Mouse (Mus musculus) heart, postnatal 0 days (tissue): ENCODE measurements at regions not wholly inside any gene's neighbourhood (a gene's known extent, or its start where the extent isn't known, plus 50 kb on each side); places are given as distances from the start of the nearest gene placed in this dataset.

Experiments
- ATAC-seq: fragments of 200-750 bp; cut with Nextera tagmentation; 2 replicates; pipeline ENCODE4 v1.8.0; 2017; ENCODE audit warnings: low read depth, moderate number of reproducible peaks, moderate library complexity; ENCODE audit not compliant: insufficient read depth
- DNase-seq: peaks from one replicate; pipeline ENCODE4 v3.0.0-alpha.2; 2016; ENCODE audit warnings: low spot score
- H3K27ac ChIP-seq: fragments of 300-500 bp; sonication (generic); 2 replicates; pipeline ENCODE4 v1.5.1; 2014; ENCODE audit warnings: low read depth, mild to moderate bottlenecking
- H3K27me3 ChIP-seq: fragments of 300-500 bp; sonication (generic); 2 replicates; pipeline ENCODE4 v1.6.1; 2014; ENCODE audit warnings: low read length, mixed read lengths; ENCODE audit not compliant: control insufficient read depth, insufficient read depth
- H3K36me3 ChIP-seq: fragments of 300-500 bp; sonication (generic); replicated peaks from 2 replicates; pipeline ENCODE4 v1.6.1; 2014; ENCODE audit warnings: low read length, mixed read lengths; ENCODE audit not compliant: control insufficient read depth, insufficient read depth
- H3K4me1 ChIP-seq: fragments of 300-500 bp; sonication (generic); 2 replicates; pipeline ENCODE4 v1.6.1; 2014; ENCODE audit warnings: antibody characterized with exemption; ENCODE audit not compliant: control insufficient read depth, insufficient read depth
- H3K4me2 ChIP-seq: fragments of 300-500 bp; sonication (generic); 2 replicates; pipeline ENCODE4 v1.6.1; 2014; ENCODE audit warnings: low read depth, mild to moderate bottlenecking, low read length, moderate library complexity
- H3K4me3 ChIP-seq: fragments of 300-500 bp; sonication (generic); 2 replicates; pipeline ENCODE4 v1.5.1; 2014; ENCODE audit warnings: low read depth, low read length
- H3K9ac ChIP-seq: fragments of 300-500 bp; sonication (generic); replicated peaks from 2 replicates; pipeline ENCODE4 v1.6.1; 2014; ENCODE audit warnings: low read depth, low read length, mixed read lengths
- H3K9me3 ChIP-seq: fragments of 300-500 bp; sonication (generic); replicated peaks from 2 replicates; pipeline ENCODE4 v1.6.1; 2016; ENCODE audit warnings: low read length; ENCODE audit not compliant: control insufficient read depth
- CTCF ChIP-seq: IDR thresholded peaks from 2 replicates; pipeline ENCODE4 v1.5.1; 2016; ENCODE audit warnings: antibody characterized with exemption, control low read depth, low read depth
- EP300 ChIP-seq: IDR thresholded peaks from 2 replicates; pipeline ENCODE4 v1.6.1; 2016; ENCODE audit warnings: antibody characterized with exemption, low read depth
- WGBS: fragments of 180-500 bp; shearing (Covaris S2); extraction: QIAGEN DNeasy Blood & Tissue Kit; methylation state at CpG from one replicate; pipeline ENCODE4 v1.1.7; 2014; 5-methylcytosine and 5-hydroxymethylcytosine counted together

GRCm38 (mm10) chr6:118251131-118251530, 53.6 kb upstream of the Ret start:
- Histone ChIP-seq H3K4me2 (no peak overlapping the region), H3K4me3 (no peak overlapping the region), H3K9ac (no peak overlapping the region), H3K4me1 (no peaks in the 10 kb centered on the region), H3K9me3 (no peaks in the 10 kb centered on the region), H3K36me3 (no peaks in the 10 kb centered on the region), H3K27me3 (no peaks in the 10 kb centered on the region), H3K27ac (no peak overlapping the region)
- WGBS, result 71% methylated on average over 1 of the region's 1 CpGs
- TF ChIP-seq EP300, result no peak
- no peak for TF ChIP-seq CTCF
- no peak for DNase-seq
- no peak for ATAC-seq

DNA sequence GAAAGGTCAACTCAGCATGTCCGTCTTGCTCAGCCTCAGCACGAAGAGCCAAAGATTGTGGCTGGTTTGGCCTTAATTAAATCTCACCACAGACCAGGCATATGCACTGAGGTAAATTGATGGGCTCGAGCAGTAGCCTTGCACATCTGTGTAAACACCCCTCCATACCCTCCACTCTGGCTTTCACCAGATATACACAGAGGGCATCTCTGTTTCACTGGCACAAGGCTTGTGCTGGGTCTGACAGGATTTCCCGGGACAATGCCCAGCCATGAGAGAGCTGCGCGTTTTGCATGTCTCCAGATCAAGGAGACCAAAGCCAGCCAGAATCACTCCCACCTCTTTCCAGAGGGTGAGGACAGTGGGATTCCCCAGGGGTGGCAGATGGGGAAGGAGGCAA, 52.5 kb upstream of the Ret start:
- 73% methylated on average over 6 of the region's 6 CpGs for WGBS
- no peaks in the 10 kb centered on the region for H3K9me3 ChIP-seq
- no peak overlapping the region for H3K4me3 ChIP-seq
- no peak overlapping the region for H3K4me2 ChIP-seq
- DNase-seq, result no peak
- H3K36me3 ChIP-seq, result no peaks in the 10 kb centered on the region
- TF ChIP-seq EP300, result no peak
- no peak for TF ChIP-seq CTCF
- no peaks in the 10 kb centered on the region for H3K27me3 ChIP-seq
- no peak overlapping the region for H3K9ac ChIP-seq
- ATAC-seq, result no peak
- H3K27ac ChIP-seq, result no peak overlapping the region
- no peaks in the 10 kb centered on the region for H3K4me1 ChIP-seq
